Mouse (Mus musculus) lung, postnatal 0 days (tissue): Measurements from ENCODE around the gene Ncor2.

Experiments
- CTCF ChIP-seq: IDR thresholded peaks from 2 replicates; pipeline ENCODE4 v1.5.1; 2016; ENCODE audit warnings: antibody characterized with exemption, mild to moderate bottlenecking
- EP300 ChIP-seq: IDR thresholded peaks from 2 replicates; pipeline ENCODE4 v1.6.1; 2016; ENCODE audit warnings: antibody characterized with exemption, mild to moderate bottlenecking, control low read depth

DNA sequence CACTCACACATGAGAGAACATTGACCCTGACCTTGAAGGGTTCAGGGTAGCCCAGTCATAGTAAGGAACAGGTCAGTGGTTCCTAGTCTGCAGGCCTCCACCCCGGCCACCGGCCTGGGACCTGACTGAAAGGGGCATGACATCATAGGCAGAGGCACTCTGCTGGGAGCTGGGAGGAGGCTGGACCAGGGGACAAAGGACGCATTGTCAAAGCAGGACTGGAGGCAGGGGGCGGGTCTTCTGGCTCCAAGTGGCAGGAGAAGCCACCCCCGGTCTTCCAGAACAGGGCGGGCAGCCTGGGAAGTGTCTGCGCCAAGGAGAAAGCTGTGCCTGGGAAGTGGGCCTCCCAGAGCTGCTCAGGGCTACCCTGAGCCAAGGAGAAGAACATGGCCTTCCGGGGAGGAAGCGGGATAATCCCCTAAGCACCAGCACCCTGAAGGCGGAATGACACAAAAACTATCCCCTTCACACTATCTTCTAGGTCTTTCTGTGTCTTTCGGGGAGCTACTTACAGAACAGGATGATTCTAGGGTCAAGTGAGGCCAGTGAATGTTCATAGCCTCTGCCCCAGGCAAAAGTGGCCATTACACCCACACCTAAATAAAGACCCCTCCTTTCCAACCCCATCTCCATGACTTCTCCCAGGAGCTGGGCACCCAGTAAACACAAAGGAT, 44.1 kb downstream of the Ncor2 start:
- TF ChIP-seq CTCF = no peak
- TF ChIP-seq EP300 = no peak
